ENCODE assay signal across 10 mouse cellular contexts in the genomic region with DNA sequence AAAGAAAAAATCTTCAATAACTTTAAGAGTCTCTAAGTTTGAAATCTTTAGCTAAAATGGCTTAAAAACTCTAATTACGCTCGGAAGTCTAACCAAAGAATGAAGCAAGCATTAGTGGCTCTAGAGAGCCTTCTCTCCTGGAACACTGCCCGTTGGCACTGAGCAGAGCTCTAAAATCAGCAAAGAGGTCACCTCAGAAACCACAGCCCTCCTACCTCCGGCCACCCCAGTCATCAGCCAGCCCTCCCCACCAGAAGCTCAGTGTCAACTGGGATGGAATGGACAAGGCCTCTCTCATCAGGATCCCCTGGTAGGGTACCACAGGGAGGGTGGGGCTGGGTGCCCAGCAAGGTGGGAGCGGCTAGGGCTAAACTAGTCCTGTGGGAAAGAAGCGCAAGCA.
DNase-seq lines count a peak whose midpoint lies in the region; ATAC-seq and TF ChIP-seq lines count a peak whose summit lies in the region.
"Had no signal": no experiment of that assay in that cellular context is flagged by ENCODE, and none has a peak within 500 bp of the region (broad histone marks: within the 10 kb centered on the region; RNA-seq: fewer than 3 reads in every experiment).

No protein-coding gene starts in this region.

- no peak overlapping the region for H3K9ac ChIP-seq in kidney, embryonic 14.5 days (ENCODE audit: low read depth, low read length)
- no peak overlapping the region for H3K9ac ChIP-seq in liver, embryonic 11.5 days (ENCODE audit: low read depth, low read length)
- H3K9ac ChIP-seq: forebrain, embryonic 15.5 days; limb, embryonic 13.5 days had no signal

- ATAC-seq in kidney, embryonic 14.5 days (ENCODE audit: low FRiP score, low TSS enrichment), result no peak
- ATAC-seq in granulocyte monocyte progenitor cell, adult 5-6 weeks (replicated peaks; ENCODE audit: poor library complexity, severe bottlenecking), result peak; percentile 55; the same call in 1 of the 2 replicates
- no peak for ATAC-seq in liver, embryonic 11.5 days (replicated peaks; ENCODE audit: low FRiP score)
- ATAC-seq: forebrain, embryonic 15.5 days had no signal

- no peak overlapping the region for H3K4me3 ChIP-seq in kidney, embryonic 14.5 days (ENCODE audit: low read length)
- no peak overlapping the region for H3K4me3 ChIP-seq in layer of hippocampus, adult 2 months
- H3K4me3 ChIP-seq in liver, embryonic 11.5 days (ENCODE audit: low read depth, low read length), result no peak overlapping the region
- H3K4me3 ChIP-seq: forebrain, embryonic 15.5 days; limb, embryonic 13.5 days had no signal

- H3K27me3 ChIP-seq in kidney, embryonic 14.5 days (ENCODE audit: control insufficient read depth, insufficient read depth, low read length), result no peaks in the 10 kb centered on the region
- H3K27me3 ChIP-seq in liver, embryonic 11.5 days (replicated peaks; ENCODE audit: control insufficient read depth, insufficient read depth, low read length), result no peaks in the 10 kb centered on the region
- H3K27me3 ChIP-seq: forebrain, embryonic 15.5 days; limb, embryonic 13.5 days had no signal

- 91% methylated on average over 6 of the region's 6 CpGs for WGBS in kidney, embryonic 14.5 days
- 81% methylated on average over 6 of the region's 6 CpGs for WGBS in liver, embryonic 11.5 days

- no peak overlapping the region for H3K4me2 ChIP-seq in kidney, embryonic 14.5 days (replicated peaks; ENCODE audit: low read depth, low read length)
- no peak overlapping the region for H3K4me2 ChIP-seq in liver, embryonic 11.5 days
- H3K4me2 ChIP-seq: forebrain, embryonic 15.5 days; limb, embryonic 13.5 days had no signal

- no peak overlapping the region for H3K27ac ChIP-seq in kidney, embryonic 14.5 days (ENCODE audit: low read depth, low read length)
- H3K27ac ChIP-seq in layer of hippocampus, adult 2 months, result no peak overlapping the region
- no peak overlapping the region for H3K27ac ChIP-seq in liver, embryonic 11.5 days (ENCODE audit: low read depth, low read length)
- H3K27ac ChIP-seq: forebrain, embryonic 15.5 days; limb, embryonic 13.5 days had no signal

- H3K4me1 ChIP-seq in kidney, embryonic 14.5 days (ENCODE audit: control insufficient read depth, insufficient read depth, low read length), result no peaks in the 10 kb centered on the region
- H3K4me1 ChIP-seq in liver, embryonic 11.5 days (replicated peaks; ENCODE audit: control insufficient read depth, insufficient read depth, low read length), result peaks cover 21% of the 10 kb centered on the region
- H3K4me1 ChIP-seq: limb, embryonic 13.5 days had no signal

- TF ChIP-seq CTCF in layer of hippocampus, adult 2 months (conservative IDR thresholded peaks at IDR 0.05), result no peak

- DNase-seq in kidney, postnatal 10 days, result peak; percentile 29
- DNase-seq in adrenal gland, postnatal 25 days, result peak; percentile 69
- peak; percentile 59 for DNase-seq in lung, postnatal 36 days
- no peak for DNase-seq in layer of hippocampus, adult 2 months (ENCODE audit: low spot score in 2 of 2)
- DNase-seq in natural killer cell, adult 2 months (ENCODE audit: low spot score in 2 of 2), result no peak
- DNase-seq in liver, embryonic 11.5 days (ENCODE audit: low spot score), result no peak

- no peaks in the 10 kb centered on the region for H3K36me3 ChIP-seq in kidney, embryonic 14.5 days (ENCODE audit: control insufficient read depth, insufficient read depth, low read length)
- no peaks in the 10 kb centered on the region for H3K36me3 ChIP-seq in liver, embryonic 11.5 days (ENCODE audit: control insufficient read depth, insufficient read depth, low read length)
- H3K36me3 ChIP-seq: limb, embryonic 13.5 days had no signal

- no peaks in the 10 kb centered on the region for H3K9me3 ChIP-seq in kidney, embryonic 14.5 days (ENCODE audit: control insufficient read depth, low read length)
- H3K9me3 ChIP-seq in liver, embryonic 11.5 days (ENCODE audit: control insufficient read depth, low read length), result no peaks in the 10 kb centered on the region
- H3K9me3 ChIP-seq: forebrain, embryonic 15.5 days; limb, embryonic 13.5 days had no signal

Comparison
In these comparisons a context has a peak if more than half of its experiments do, and no peak if none do; other contexts are left out.
1. DNase-seq: peak in kidney, postnatal 10 days (single experiment), adrenal gland, postnatal 25 days (single experiment) and lung, postnatal 36 days (single experiment); none in layer of hippocampus, adult 2 months (0 of 2), natural killer cell, adult 2 months (0 of 2) and liver, embryonic 11.5 days (single experiment).